10 mouse cellular contexts compared by ENCODE assay signal in the genomic region with DNA sequence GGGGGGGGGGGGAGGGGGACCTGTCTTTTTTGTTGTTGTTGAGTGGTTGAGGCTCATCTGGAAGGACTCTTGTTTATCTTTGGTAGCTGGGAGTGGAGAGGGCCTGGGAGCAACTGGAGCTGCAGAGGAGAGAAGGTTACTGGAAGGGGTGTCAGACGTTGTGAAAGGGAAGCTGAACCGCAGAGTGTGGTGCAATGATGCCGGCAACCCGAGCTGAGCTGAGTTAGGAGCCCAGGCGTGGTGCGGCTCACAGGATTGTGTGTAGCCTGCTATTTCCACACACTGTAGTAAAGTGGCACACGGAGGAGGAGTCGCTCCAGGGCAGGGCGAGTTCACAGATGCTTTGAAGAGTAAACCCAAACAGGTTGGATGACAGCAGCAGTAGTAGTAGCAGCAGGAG. TPM values are rescaled to one million over a fixed set of nuclear protein-coding genes. Genes with fewer than 3 reads are reported as not detected.
DNase-seq lines count a peak whose midpoint lies in the region; ATAC-seq lines count a peak whose summit lies in the region.
"Had no signal": no experiment of that assay in that cellular context is flagged by ENCODE, and none has a peak within 500 bp of the region (broad histone marks: within the 10 kb centered on the region; RNA-seq: fewer than 3 reads in every experiment).

No protein-coding gene starts in this region.

- H3K9me3 ChIP-seq in embryonic facial prominence, embryonic 10.5 days, result no peaks in the 10 kb centered on the region
- no peaks in the 10 kb centered on the region for H3K9me3 ChIP-seq in intestine, embryonic 16.5 days (ENCODE audit: control insufficient read depth, low read length)

- DNase-seq in left cerebral cortex, postnatal 4 days, result peak; percentile 1
- no peak for DNase-seq in left cerebral cortex, postnatal 14 days (ENCODE audit: low spot score in 2 of 2)
- DNase-seq in embryonic facial prominence, embryonic 10.5 days (ENCODE audit: low spot score), result peak; percentile 39
- DNase-seq in monocyte, adult 2 months (ENCODE audit: low read depth in 1 of 2, low spot score in 2 of 2), result peak; percentile 17 to 31
- DNase-seq in kidney, adult 11 months, result no peak
- DNase-seq in layer of hippocampus, postnatal 36 days, result no peak
- DNase-seq: kidney, postnatal 14 days had no signal

- no peaks in the 10 kb centered on the region for H3K36me3 ChIP-seq in embryonic facial prominence, embryonic 10.5 days (replicated peaks)
- no peaks in the 10 kb centered on the region for H3K36me3 ChIP-seq in intestine, embryonic 16.5 days (ENCODE audit: control insufficient read depth, insufficient read depth, low read length)

- WGBS in embryonic facial prominence, embryonic 10.5 days, result 35% methylated on average over 9 of the region's 9 CpGs
- 28% methylated on average over 9 of the region's 9 CpGs for WGBS in intestine, embryonic 16.5 days

- peaks cover 27% of the 10 kb centered on the region for H3K4me1 ChIP-seq in embryonic facial prominence, embryonic 10.5 days
- no peaks in the 10 kb centered on the region for H3K4me1 ChIP-seq in intestine, embryonic 16.5 days (ENCODE audit: control insufficient read depth, insufficient read depth, low read length)

- peak; percentile 96 to 97 for ATAC-seq in hematopoietic stem cell, adult 5-6 weeks (replicated peaks in 1 of 2; ENCODE audit: insufficient read depth in 1 of 2, low FRiP score in 2 of 2, low TSS enrichment in 1 of 2, low read depth in 1 of 2, poor library complexity in 2 of 2, severe bottlenecking in 2 of 2)
- no peak for ATAC-seq in intestine, embryonic 16.5 days
- ATAC-seq: Patski had no signal

- no peak overlapping the region for H3K9ac ChIP-seq in intestine, embryonic 16.5 days (ENCODE audit: low read depth, low read length)

- no peaks in the 10 kb centered on the region for H3K27me3 ChIP-seq in embryonic facial prominence, embryonic 10.5 days (replicated peaks; ENCODE audit: low read depth, poor library complexity, severe bottlenecking)
- H3K27me3 ChIP-seq in intestine, embryonic 16.5 days (replicated peaks; ENCODE audit: control insufficient read depth, insufficient read depth, low read length), result no peaks in the 10 kb centered on the region

- intact Hi-C loops in left cerebral cortex, postnatal 4 days (cut with DNase I), result no loop called here
- intact Hi-C loops in left cerebral cortex, postnatal 14 days (cut with DNase I), result no loop called here

- H3K27ac ChIP-seq in embryonic facial prominence, embryonic 10.5 days (replicated peaks), result no peak overlapping the region; the same call in 1 of the 2 replicates
- H3K27ac ChIP-seq in intestine, embryonic 16.5 days (ENCODE audit: low read length), result no peak overlapping the region

- H3K4me3 ChIP-seq in embryonic facial prominence, embryonic 10.5 days, result no peak overlapping the region
- H3K4me3 ChIP-seq in intestine, embryonic 16.5 days (ENCODE audit: low read length), result no peak overlapping the region

- H3K4me2 ChIP-seq in intestine, embryonic 16.5 days (ENCODE audit: low read depth, low read length), result no peak overlapping the region

RNA-seq across cellular contexts. Expression of a gene that starts 41.6 kb away (rescaled TPM):
- 10 to 100 TPM; 11.9 to 12.7 TPM for total RNA-seq in left cerebral cortex, postnatal 4 days (2021)
- 10 to 100 TPM; 21.6 to 22.5 TPM for total RNA-seq in left cerebral cortex, postnatal 14 days (2021)
- 7.0 and 7.7 TPM in 2 replicates for polyA plus RNA-seq in embryonic facial prominence, embryonic 10.5 days (2016; fragmentation: Nextera tagmentation; extraction: Ambion mirVana)
- 0.25 TPM in 1 of 2 replicates, not detected in the other for total RNA-seq in hematopoietic stem cell, adult 5-6 weeks (2017)
- polyA plus RNA-seq in intestine, embryonic 16.5 days (2015; fragmentation: Nextera tagmentation; extraction: Ambion mirVana), result 13.1 and 13.4 TPM in 2 replicates
- 10 to 100 TPM; 15.3 to 18.5 TPM for total RNA-seq in layer of hippocampus, postnatal 36 days (2021)
- polyA plus RNA-seq: Patski had no signal

Comparison
In these comparisons a context has a peak if more than half of its experiments do, and no peak if none do; other contexts are left out.
1. DNase-seq: peak in left cerebral cortex, postnatal 4 days (single experiment), embryonic facial prominence, embryonic 10.5 days (single experiment) and monocyte, adult 2 months (2 of 2); none in left cerebral cortex, postnatal 14 days (0 of 2), kidney, adult 11 months (single experiment) and layer of hippocampus, postnatal 36 days (0 of 2).
2. RNA of a gene that starts 41.6 kb away (total RNA-seq): 21.6 to 22.5 TPM in left cerebral cortex, postnatal 14 days, 15.3 to 18.5 TPM in layer of hippocampus, postnatal 36 days and 11.9 to 12.7 TPM in left cerebral cortex, postnatal 4 days; 0.25 TPM in hematopoietic stem cell, adult 5-6 weeks; every median in the first group is over 10 times any median in the second.